Mouse (Mus musculus): Measurements from ENCODE around the gene Myo1f.

- no peak for TF ChIP-seq CTCF (conservative IDR thresholded peaks at IDR 0.05; ENCODE audit: low read length)
- TF ChIP-seq POU5F1 (IDR thresholded peaks at IDR 0.05; ENCODE audit: borderline replicate concordance, low read length): no peak
Measured at GRCm38 (mm10) chr17:33566182-33566581, 10.7 kb downstream of the Myo1f start.

All from E14TG2a.4 (cell line).